Mouse (Mus musculus) adrenal gland (tissue): ENCODE data around the gene Parn.

ENCODE experiments used
- intact Hi-C: fragments of 180-260 bp; cut with DNase I; formaldehyde crosslinking; loops from one replicate; pipeline ENCODE4 v1.15.1; 2025

Parn gene

DNA sequence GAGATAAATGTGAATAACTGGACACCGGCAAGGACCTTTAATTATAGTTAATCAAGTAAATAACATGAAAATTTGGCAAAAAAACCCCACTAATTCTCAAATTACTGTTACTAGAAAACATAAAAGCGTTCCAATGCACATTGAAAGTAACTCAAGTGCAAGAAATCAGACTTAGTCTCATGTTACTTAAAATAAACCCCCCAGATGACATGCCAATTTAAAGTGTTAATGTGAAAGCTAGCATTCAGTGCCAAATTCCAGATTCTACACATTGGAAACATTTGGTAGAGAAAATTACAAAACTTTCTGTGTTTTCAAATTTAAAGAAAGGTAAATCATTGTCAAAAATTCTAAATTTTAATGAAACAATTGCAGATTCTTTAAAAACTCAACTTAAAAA lies 110.2 kb downstream of the Parn start:
- intact Hi-C loops: no loop called here

DNA sequence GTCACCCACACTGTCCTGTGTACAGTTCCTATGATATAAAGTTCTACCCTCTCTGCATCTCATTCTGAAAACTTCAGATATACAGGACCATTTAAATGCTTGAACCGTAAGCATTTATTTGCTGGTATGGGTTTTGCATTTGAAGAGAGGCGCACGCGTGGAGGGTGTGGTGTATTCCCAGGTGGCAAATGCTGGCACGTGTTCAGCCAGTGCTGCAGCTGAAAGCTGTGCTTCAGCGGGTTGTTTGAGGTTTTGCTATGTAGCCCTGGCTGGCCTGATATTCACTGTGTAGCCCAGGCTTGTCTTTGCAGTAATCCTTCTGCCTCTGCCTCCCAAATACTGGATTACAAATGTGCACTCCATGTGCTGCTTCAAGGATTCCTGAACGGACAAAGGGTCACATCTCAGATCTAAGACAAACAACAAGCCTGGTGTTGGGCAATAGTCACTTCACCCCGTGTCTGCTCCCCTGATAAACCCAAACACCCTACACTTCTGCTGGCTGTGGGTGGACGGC lies 111.0 kb downstream of the Parn start:
- intact Hi-C loops: no loop called here

GRCm38 (mm10) chr16:13556446-13556845 lies 111.5 kb downstream of the Parn start:
- intact Hi-C loops: no loop called here

DNA sequence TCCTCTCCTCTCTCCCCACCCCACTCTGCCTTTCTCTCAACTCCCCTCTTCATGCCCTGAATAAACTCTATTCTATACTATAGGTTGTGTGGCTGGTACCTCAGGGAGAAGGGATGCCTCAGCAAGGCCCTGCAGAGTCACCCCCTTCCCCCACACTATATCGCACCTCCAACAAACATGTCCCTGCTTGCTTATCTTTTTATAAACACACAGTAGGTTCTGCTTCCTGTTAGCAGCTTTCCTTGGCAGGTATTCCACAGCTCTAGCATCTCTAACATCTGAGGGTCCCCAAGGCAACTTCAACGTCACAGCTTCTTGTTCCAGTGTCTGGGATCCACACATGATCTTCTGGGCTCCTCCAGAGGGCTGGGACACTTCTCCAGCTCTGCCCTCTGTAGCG lies 117.3 kb downstream of the Parn start:
- intact Hi-C loops: no loop called here

DNA sequence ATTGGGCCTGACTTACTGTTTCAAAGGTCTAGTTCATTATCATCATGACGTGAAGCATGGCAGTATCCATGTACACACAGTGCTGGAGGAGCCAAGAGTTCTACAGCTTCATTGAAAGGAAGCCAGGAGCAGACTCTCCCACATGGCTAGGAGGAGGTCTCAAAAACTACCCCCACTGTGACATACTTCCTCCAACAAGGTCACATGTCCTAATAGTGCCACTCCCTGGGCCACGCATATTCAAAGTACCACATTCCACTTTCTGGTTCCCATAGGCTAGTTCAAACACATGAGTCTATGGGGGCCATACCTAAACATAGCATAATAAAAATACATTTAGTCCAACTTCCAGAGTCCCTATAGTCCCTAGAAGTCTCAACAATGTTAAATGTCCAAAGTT lies 118.0 kb downstream of the Parn start:
- intact Hi-C loops: no loop called here

- intact Hi-C loops: no loop called here
These were observed 126.2 kb downstream of the Parn start for GRCm38 (mm10) chr16:13541816-13542215.

- intact Hi-C loops: no loop called here
These were observed 126.7 kb downstream of the Parn start for GRCm38 (mm10) chr16:13541121-13541747.

DNA sequence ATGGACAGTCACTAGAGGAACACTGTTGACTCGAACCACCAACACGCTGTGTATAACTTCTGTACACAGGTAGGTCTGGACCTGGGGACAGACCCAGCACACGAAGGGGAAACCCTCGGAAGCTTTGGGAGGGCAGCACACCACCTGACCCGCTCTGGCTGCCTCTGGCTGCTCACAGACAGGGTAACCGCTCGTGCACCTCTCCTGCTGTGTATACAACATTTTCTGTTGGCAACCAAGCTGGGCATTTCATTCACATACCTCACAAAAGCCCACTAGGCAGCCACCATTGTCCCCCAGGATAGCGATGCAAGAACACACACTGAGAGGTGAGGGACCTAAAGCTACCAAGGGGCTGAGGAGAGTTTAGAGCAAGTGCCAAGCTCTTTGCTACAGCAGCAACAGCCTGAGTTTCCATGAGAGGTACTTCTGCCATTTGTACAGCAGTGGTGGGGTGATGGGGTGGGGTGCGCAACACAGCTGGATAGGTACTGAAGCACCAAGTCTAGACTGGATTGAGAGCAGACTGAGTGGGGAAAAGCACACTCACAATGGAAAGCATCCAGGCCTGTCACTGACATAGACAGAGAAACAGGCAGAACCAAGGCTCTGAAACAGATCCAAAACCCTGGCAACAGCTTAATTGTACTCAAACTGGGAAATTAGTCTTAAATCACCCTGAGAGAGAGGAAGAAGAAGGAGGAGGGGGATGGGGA lies 128.9 kb downstream of the Parn start:
- intact Hi-C loops: loop anchor here (5.0 kb wide), 1 partner anchor 92 kb away; no protein-coding TSS in a partner anchor

DNA sequence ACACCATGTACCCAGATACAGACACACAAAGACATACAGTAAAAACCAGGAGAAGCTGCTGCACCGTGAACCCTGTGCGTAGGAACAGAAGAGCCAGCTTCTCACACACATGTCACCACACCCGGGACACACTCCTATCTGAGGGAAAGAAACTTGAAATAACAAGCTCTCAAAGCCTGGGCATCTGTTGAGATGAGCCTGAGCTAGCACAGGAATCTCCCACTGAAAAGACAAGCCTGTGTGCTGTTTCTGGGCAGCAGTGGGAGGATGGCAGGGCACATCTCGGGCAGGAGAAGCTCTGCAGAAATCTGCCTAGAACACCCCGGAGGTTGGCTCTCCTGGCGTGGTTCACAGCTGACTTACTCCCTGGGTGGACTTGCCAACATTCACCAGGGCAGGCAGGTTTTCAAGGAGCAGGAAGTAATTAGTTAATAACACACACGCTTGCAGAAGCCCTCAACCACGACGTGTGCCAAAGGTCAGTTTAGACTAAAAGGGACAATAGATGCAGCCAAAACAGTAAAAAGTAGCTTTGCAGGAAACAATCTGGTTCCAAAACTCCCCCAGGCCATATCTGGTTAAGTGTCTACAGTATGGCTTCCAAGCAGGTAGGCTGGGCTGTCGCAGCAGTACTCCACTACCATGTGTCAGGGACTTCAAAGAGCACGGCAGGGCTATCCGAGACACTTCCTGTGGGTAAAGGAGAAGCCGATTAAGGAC lies 129.6 kb downstream of the Parn start:
- intact Hi-C loops: loop anchor here (5.0 kb wide), 1 partner anchor 91 kb away; no protein-coding TSS in a partner anchor

- intact Hi-C loops: loop anchor here (5.0 kb wide), 1 partner anchor 89 kb away; no protein-coding TSS in a partner anchor
These were observed 131.6 kb downstream of the Parn start for GRCm38 (mm10) chr16:13536404-13536803.

DNA sequence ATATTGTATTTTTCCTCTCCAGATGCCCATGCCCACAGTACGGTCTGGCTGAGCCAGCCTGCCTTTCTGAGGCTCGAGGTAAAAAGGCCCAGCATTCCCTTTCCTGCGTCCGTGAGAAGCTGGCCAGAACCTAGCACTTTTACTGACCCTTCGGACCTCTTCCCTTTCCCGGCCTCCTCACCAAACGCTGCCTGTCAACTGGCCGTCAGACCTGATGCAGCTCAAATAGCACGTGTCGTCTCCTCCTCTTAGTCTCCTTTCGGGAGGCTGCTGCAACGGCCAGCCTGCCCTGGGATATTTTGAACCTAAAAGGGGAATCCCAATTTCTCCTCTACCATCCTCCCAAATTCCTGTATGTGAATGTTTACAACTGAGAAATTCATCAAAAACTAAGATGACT lies 132.1 kb downstream of the Parn start:
- intact Hi-C loops: loop anchor here (5.0 kb wide), 1 partner anchor 89 kb away; no protein-coding TSS in a partner anchor

DNA sequence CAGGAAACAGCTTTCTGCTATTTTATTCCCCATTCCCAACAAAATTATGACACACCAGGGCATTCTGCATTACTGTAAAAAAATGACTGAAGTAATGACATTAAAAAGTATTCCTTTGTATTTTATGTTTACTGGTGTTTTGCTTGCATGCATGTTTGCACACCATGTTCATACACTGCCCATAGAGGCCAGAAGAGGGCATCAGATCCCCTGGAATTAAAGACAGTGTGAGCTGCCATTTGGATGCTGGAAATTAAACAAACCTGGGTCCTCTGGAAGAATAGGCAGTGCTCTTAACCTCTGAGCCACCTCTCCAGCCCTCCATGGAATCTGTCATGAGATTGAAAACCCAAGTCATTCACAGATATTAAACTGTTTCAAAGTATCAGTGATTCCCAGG lies 135.1 kb downstream of the Parn start:
- intact Hi-C loops: loop anchor here (2.0 to 5.0 kb wide), 3 partner anchors 48 to 199 kb away; partner anchors contain the start of gene Pla2g10

- intact Hi-C loops: loop anchor here (5.0 kb wide), 2 partner anchors 96 to 201 kb away; partner anchors contain the start of gene Pla2g10
These were observed 136.7 kb downstream of the Parn start for GRCm38 (mm10) chr16:13531279-13531678.

GRCm38 (mm10) chr16:13521359-13521758 lies 146.6 kb downstream of the Parn start:
- intact Hi-C loops: no loop called here

GRCm38 (mm10) chr16:13520301-13520700 lies 147.7 kb downstream of the Parn start:
- intact Hi-C loops: no loop called here

DNA sequence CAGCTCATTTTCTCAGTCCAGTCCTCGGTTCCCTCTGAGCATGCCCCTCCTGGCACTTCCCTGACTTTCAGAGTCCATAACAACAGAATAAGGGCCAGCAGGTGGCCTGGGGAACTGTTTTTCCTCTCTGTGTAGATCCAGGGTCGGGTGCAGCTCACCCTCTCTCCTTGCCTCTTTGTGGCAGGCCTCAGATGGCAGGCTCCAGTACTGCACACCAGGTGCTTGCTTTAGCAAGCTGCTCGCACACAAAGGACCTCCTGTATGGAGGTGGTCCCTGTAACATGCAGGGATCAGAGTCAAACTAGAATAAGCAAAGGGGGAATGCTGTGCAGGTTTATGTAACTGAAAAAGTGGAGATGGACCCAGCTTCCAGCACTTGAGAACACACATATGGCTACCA lies 151.8 kb downstream of the Parn start:
- intact Hi-C loops: no loop called here

GRCm38 (mm10) chr16:13515524-13515923 lies 152.4 kb downstream of the Parn start:
- intact Hi-C loops: no loop called here

DNA sequence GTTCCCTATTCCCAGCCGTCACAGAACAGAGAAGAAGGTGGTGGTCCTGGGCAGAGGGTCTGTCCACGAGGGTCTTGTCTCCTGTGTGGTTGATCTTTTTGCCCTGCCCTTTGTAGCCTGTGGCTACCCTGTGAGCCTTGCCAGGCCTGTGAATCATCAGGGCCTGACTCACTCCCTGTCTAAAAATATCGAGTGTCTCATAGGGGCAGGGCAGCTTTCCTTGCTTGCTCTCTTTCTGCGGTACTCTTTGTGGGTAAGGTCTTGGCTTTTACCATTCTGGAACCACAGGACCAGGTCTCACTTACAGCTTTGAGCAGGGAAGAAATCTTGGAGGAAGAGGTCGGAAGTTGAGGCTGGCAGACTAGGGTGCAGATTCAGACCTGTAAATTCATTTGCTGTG lies 162.9 kb downstream of the Parn start:
- intact Hi-C loops: no loop called here

DNA sequence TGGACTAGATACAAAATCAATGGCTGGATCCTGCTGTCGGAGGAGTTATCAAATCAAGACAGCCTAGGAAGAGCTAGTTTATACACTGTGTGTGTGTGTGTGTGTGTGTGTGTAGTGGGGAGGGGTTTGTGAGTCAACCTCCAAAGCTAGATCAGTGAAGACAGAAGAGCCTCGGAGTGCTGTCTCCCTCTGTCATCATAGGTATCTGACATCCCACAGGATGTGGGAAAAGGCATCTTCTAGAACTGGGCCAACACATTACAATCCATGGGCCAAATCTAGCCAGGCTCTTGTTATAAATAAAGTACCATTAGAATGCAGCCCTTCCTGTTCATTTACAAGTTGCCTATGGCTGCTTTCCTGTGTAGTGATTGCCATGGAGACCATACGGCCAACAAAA lies 163.5 kb downstream of the Parn start:
- intact Hi-C loops: no loop called here

DNA sequence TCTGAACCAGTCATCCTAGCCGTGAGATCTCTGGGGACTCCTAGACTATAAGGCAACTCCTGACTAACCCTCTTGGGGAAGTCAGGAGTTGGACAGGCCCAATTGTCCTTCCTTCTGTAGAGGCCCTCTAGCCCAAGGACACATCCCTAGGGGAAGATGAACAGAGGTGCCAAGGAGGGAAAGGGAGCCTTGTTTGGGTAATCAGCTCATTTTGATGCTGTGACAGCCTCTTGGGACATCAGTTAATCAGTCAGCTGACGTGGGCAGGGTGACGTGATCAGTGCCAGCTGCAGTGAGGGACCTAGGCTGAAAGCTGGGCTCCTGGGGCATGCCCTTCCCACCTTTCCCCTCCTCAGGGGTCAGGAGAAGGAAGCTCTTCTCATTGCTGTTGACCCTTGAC lies 169.0 kb downstream of the Parn start:
- intact Hi-C loops: no loop called here

DNA sequence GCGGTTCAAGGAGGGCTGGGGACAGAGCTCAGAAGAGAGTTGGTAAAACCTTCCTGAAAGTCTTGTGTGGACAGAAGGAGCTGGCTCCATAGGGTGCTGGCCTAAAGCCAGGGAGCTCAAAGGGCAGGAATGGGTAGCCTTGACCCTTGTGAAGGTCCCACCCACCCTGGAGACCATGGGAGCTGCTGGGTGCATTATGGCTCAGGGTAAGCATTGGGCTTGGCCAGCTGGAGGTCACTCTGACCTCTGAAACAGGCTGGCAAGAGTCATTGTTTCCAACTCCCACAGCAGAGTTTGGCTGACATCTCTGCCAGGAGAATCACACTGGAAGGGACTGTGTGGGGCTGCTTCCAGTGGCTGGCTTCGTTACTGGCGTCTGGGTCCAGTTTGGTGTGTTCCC lies 174.0 kb downstream of the Parn start:
- intact Hi-C loops: no loop called here

GRCm38 (mm10) chr16:13492996-13493395 lies 175.0 kb downstream of the Parn start:
- intact Hi-C loops: no loop called here
